Mouse (Mus musculus) heart, embryonic 11.5 days (tissue): ENCODE data around the gene Mat1a. TPM values are rescaled to one million over a fixed set of nuclear protein-coding genes. Genes with fewer than 3 reads are reported as not detected.

Source experiments
- ATAC-seq: fragments of 200-750 bp; cut with Nextera tagmentation; replicated peaks from 2 replicates; pipeline ENCODE4 v1.8.0; 2017; ENCODE audit warnings: moderate library complexity; ENCODE audit not compliant: insufficient number of reproducible peaks, low FRiP score, low TSS enrichment
- H3K27ac ChIP-seq: fragments of 300-500 bp; sonication (generic); 2 replicates; pipeline ENCODE4 v1.5.1; 2014; ENCODE audit warnings: mild to moderate bottlenecking, low read depth, low read length
- H3K27me3 ChIP-seq: fragments of 300-500 bp; sonication (generic); 2 replicates; pipeline ENCODE4 v1.6.1; 2014; ENCODE audit warnings: mild to moderate bottlenecking, low read length, mixed read lengths; ENCODE audit not compliant: control insufficient read depth, insufficient read depth
- H3K36me3 ChIP-seq: fragments of 300-500 bp; sonication (generic); 2 replicates; pipeline ENCODE4 v1.6.1; 2014; ENCODE audit warnings: mild to moderate bottlenecking, low read length, moderate library complexity, mixed read lengths; ENCODE audit not compliant: control insufficient read depth, insufficient read depth
- H3K4me1 ChIP-seq: fragments of 300-500 bp; sonication (generic); 2 replicates; pipeline ENCODE4 v1.6.1; 2014; ENCODE audit warnings: low read length; ENCODE audit not compliant: control insufficient read depth, insufficient read depth
- H3K4me2 ChIP-seq: fragments of 300-500 bp; sonication (generic); 2 replicates; pipeline ENCODE4 v1.6.1; 2014; ENCODE audit warnings: mild to moderate bottlenecking, moderate library complexity
- H3K4me3 ChIP-seq: fragments of 300-500 bp; sonication (generic); 2 replicates; pipeline ENCODE4 v1.5.1; 2014; ENCODE audit warnings: low read depth, low read length
- H3K9ac ChIP-seq: fragments of 300-500 bp; sonication (generic); 2 replicates; pipeline ENCODE4 v1.6.1; 2014; ENCODE audit warnings: mild to moderate bottlenecking, low read depth, low read length, moderate library complexity
- H3K9me3 ChIP-seq: fragments of 300-500 bp; sonication (generic); replicated peaks from 2 replicates; pipeline ENCODE4 v1.6.1; 2016; ENCODE audit warnings: low read length; ENCODE audit not compliant: control insufficient read depth
- WGBS: fragments of 180-500 bp; shearing (Covaris S2); extraction: QIAGEN DNeasy Blood & Tissue Kit; methylation state at CpG from one replicate; pipeline ENCODE4 v1.1.7; 2014; ENCODE audit not compliant: insufficient replicate concordance; 5-methylcytosine and 5-hydroxymethylcytosine counted together
- polyA plus RNA-seq: library from polyadenylated mRNA; unstranded; fragments of >200 nt; fragmentation: Nextera tagmentation; extraction: Ambion mirVana; gene quantifications from 2 replicates; pipeline ENCODE4 v1.2.1, GENCODE M21; 2014

The Mat1a gene
- polyA plus RNA-seq, 1 experiment from 2014 or later: 0.46 TPM

- H3K36me3 ChIP-seq: no peaks in the 10 kb centered on the region
- ATAC-seq: no peak
- H3K9me3 ChIP-seq: no peaks in the 10 kb centered on the region
- H3K4me2 ChIP-seq: no peak overlapping the region
- H3K9ac ChIP-seq: no peak overlapping the region
- no peaks in the 10 kb centered on the region for H3K27me3 ChIP-seq
- no peaks in the 10 kb centered on the region for H3K4me1 ChIP-seq
- 69% methylated on average over 2 of the region's 2 CpGs for WGBS
- no peak overlapping the region for H3K27ac ChIP-seq
- no peak overlapping the region for H3K4me3 ChIP-seq
These were observed 42.5 kb downstream of the Mat1a start for GRCm38 (mm10) chr14:41147356-41147755.

DNA sequence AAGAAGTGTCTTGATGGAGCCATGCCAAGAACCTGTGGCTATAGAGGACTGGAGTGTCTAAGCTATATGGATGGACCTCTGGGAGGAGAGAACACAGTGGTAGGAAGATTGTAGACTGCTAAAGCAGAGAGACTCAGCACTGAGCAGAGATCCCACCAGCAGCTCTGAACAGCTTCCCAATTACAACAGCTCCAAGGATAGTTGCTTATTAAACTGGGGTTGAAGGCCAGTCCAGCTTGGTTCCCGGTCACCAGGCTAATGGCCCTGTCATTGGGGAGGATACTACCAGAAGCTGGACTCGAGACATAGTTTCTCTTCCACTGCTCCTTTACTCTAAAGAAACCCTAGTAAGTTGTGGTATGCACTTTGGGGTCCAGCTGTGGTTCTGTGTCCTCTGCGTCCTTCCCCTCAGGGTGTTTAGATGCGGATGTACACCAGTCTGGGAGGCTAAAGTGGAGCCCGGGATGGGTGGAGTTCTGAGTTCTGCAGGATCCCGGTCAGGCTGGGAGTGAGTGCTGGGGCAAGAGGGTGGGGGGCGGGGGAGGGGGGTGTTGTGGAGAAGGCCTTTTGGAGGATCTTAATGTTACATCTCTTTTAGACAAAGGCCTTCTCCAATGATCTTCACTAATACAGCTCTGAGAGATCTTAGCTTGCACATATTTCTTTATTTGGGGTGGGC is 46.5 kb downstream of the Mat1a start, which contains the start of gene Mbl1:
Gene Mbl1 (plus strand): TSS at position 239 of the 679 bp plus-strand sequence.
- Histone ChIP-seq H3K4me3 (no peak within 1 kb of the TSS), H3K4me2 (no peak within 1 kb of the TSS), H3K27ac (no peak within 1 kb of the TSS), H3K4me1 (no peaks in the 10 kb centered on the region), H3K27me3 (no peaks in the 10 kb centered on the region), H3K36me3 (no peaks in the 10 kb centered on the region), H3K9ac (no peak within 1 kb of the TSS), H3K9me3 (no peaks in the 10 kb centered on the region)
- 78% methylated on average over 7 of the region's 7 CpGs for WGBS
- ATAC-seq: no peak

- no peak overlapping the region for H3K4me3 ChIP-seq
- no peak overlapping the region for H3K27ac ChIP-seq
- H3K9me3 ChIP-seq: no peaks in the 10 kb centered on the region
- H3K4me2 ChIP-seq: no peak overlapping the region
- no peak for ATAC-seq
- H3K9ac ChIP-seq: no peak overlapping the region
- H3K27me3 ChIP-seq: no peaks in the 10 kb centered on the region
- 71% methylated on average over 4 of the region's 4 CpGs for WGBS
- no peaks in the 10 kb centered on the region for H3K4me1 ChIP-seq
- no peaks in the 10 kb centered on the region for H3K36me3 ChIP-seq
These were observed 55.2 kb downstream of the Mat1a start for GRCm38 (mm10) chr14:41160076-41160475.

DNA sequence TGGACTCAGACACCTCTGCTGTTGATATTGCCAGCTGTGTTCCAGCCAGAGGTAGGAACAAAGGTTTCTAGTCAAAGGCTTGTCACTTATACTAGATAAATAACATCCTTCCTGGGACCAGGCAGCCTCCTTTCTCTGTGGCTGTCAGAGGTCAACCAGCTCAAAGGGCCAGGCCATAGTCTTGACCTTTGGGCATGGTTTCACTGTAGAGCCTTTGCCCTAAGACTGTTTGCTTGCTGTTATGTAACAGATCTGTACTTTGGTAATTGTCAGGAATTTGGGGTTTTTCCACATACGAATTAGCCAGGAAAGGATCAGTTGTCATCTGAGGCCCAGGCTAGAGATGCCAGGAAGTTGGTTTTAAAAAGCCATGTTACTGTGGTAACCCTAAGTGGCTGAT is 55.9 kb downstream of the Mat1a start:
- Histone ChIP-seq H3K9me3 (no peaks in the 10 kb centered on the region), H3K9ac (no peak overlapping the region), H3K36me3 (no peaks in the 10 kb centered on the region), H3K4me2 (no peak overlapping the region), H3K4me3 (no peak overlapping the region), H3K27ac (no peak overlapping the region), H3K27me3 (no peaks in the 10 kb centered on the region), H3K4me1 (no peaks in the 10 kb centered on the region)
- WGBS: 24% methylated on average over 1 of the region's 1 CpGs
- ATAC-seq: no peak

DNA sequence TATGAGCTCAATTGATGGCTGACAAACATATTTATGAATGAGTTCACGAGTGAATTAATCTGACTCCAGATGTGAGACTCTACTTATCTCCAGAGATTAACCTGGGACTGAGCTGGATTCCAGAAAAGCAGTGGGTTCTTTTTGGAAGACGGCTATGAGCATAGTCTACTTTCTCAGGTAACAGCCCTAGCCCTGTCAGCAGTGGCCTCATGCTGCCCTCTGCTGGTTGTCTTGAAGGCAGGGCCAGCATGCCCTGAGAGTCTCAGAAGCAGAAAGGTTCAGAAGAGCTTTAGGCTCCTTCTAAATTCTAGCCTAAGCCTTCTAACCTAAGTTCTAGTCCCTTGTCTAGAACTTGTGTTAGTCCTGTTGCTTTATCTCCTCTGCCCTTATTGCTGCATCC is 57.8 kb downstream of the Mat1a start:
- WGBS: 20% methylated on average over 2 of the region's 2 CpGs
- H3K36me3 ChIP-seq: no peaks in the 10 kb centered on the region
- no peaks in the 10 kb centered on the region for H3K4me1 ChIP-seq
- no peak overlapping the region for H3K4me2 ChIP-seq
- no peaks in the 10 kb centered on the region for H3K9me3 ChIP-seq
- H3K27ac ChIP-seq: no peak overlapping the region
- no peak overlapping the region for H3K9ac ChIP-seq
- H3K27me3 ChIP-seq: no peaks in the 10 kb centered on the region
- H3K4me3 ChIP-seq: no peak overlapping the region
- no peak for ATAC-seq

DNA sequence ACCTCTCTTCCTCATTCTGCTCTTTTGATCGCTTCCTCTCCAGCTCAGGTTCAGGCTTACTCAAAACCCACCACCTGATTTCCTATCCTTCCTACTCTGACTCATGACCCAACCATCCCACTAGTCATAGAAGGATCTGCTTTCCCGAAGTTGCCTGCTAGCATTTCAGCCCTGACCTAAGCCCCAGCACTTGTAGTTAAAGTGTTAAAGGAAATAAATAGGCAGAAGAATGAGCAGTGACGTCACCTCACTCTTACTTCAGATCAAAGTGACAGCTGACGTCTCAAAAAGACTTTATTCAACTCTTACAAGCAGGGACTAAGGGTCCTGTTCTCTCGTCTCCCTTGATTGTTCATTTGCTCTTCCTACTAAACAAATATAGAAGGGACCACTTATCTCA is 62.4 kb downstream of the Mat1a start:
- Histone ChIP-seq H3K27me3 (no peaks in the 10 kb centered on the region), H3K4me1 (0 out of 2 replicates have a peak, but pooled peaks cover 3% of the 10 kb centered on the region), H3K4me3 (no peak overlapping the region), H3K4me2 (no peak overlapping the region), H3K36me3 (no peaks in the 10 kb centered on the region), H3K9me3 (no peaks in the 10 kb centered on the region), H3K9ac (no peak overlapping the region), H3K27ac (no peak overlapping the region)
- 41% methylated on average over 5 of the region's 5 CpGs for WGBS
- ATAC-seq: no peak

DNA sequence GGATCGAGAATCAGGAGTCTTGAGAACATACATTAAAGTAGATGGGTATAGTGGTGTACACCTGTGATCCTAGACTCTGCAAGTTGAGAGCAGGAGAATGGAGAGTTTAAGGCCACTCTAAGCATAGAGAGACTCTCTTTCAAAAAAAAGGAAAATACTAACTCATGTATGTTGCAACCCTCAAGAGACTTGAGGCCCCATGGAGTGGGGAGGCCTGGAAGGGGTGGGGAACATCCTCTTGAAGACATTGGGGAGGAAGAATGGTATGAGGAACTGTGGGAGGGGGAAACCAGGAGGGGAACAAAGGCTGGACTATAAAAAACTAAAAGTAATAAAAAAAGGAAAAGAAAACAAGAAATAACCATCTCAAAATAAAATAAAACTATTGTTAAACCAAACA is 63.7 kb downstream of the Mat1a start:
- no peak for ATAC-seq
- Histone ChIP-seq H3K36me3 (no peaks in the 10 kb centered on the region), H3K4me1 (0 out of 2 replicates have a peak, but pooled peaks cover 3% of the 10 kb centered on the region), H3K9ac (no peak overlapping the region), H3K27me3 (no peaks in the 10 kb centered on the region), H3K27ac (no peak overlapping the region), H3K4me2 (no peak overlapping the region), H3K4me3 (no peak overlapping the region), H3K9me3 (no peaks in the 10 kb centered on the region)
- 83% methylated on average over 1 of the region's 1 CpGs for WGBS

DNA sequence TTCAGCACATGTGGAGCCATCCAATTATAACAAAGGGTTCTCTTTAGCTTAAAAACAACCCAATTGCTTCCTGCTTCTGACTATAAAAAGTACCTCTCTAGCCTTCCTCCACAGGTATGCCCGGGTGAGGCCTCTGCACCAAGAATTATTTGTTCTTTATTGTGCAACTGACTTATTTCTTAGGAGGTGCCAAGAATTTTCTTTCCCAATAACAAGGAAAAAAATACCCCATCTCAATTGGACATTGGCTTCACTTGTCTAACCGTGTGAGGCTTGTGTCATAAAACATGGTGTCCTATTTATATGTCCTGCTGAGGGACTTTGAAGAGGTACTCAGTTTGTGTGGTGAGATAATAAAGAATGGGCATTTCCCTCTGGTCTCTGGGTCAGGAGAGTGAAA is 65.7 kb downstream of the Mat1a start:
- H3K36me3 ChIP-seq: no peaks in the 10 kb centered on the region
- 75% methylated on average over 2 of the region's 2 CpGs for WGBS
- H3K4me2 ChIP-seq: no peak overlapping the region

More for the DNA sequence above, 65.7 kb downstream of the Mat1a start:
- H3K27ac ChIP-seq: no peak overlapping the region
- no peak for ATAC-seq
- H3K9me3 ChIP-seq: no peaks in the 10 kb centered on the region
- no peak overlapping the region for H3K9ac ChIP-seq
- H3K27me3 ChIP-seq: no peaks in the 10 kb centered on the region
- H3K4me3 ChIP-seq: no peak overlapping the region
- H3K4me1 ChIP-seq: 0 out of 2 replicates have a peak, but pooled peaks cover 3% of the 10 kb centered on the region
